Mouse (Mus musculus) kidney, postnatal 0 days (tissue): Measurements from ENCODE around the gene Sh3d21. TPM values are rescaled to one million over a fixed set of nuclear protein-coding genes. Genes with fewer than 3 reads are reported as not detected.

ENCODE experiments used
- ATAC-seq: fragments of 200-750 bp; cut with Nextera tagmentation; replicated peaks from 2 replicates; pipeline ENCODE4 v1.8.0; 2017; ENCODE audit warnings: low read depth, moderate number of reproducible peaks, moderate TSS enrichment, moderate library complexity; ENCODE audit not compliant: low FRiP score
- DNase-seq: peaks from one replicate; pipeline ENCODE4 v3.0.0-alpha.2; 2016; ENCODE audit warnings: low spot score
- H3K27ac ChIP-seq: fragments of 300-500 bp; sonication (generic); 2 replicates; pipeline ENCODE4 v1.5.1; 2014; ENCODE audit warnings: mild to moderate bottlenecking
- H3K27me3 ChIP-seq: fragments of 300-500 bp; sonication (generic); 2 replicates; pipeline ENCODE4 v1.6.1; 2014; ENCODE audit warnings: low read length, mixed read lengths; ENCODE audit not compliant: insufficient read depth
- H3K36me3 ChIP-seq: fragments of 300-500 bp; sonication (generic); 2 replicates; pipeline ENCODE4 v1.6.1; 2014; ENCODE audit warnings: low read length, mixed read lengths; ENCODE audit not compliant: insufficient read depth
- H3K4me1 ChIP-seq: fragments of 300-500 bp; sonication (generic); replicated peaks from 2 replicates; pipeline ENCODE4 v1.6.1; 2014; ENCODE audit warnings: antibody characterized with exemption, low read length, mixed read lengths; ENCODE audit not compliant: insufficient read depth
- H3K4me2 ChIP-seq: fragments of 300-500 bp; sonication (generic); 2 replicates; pipeline ENCODE4 v1.6.1; 2014; ENCODE audit warnings: mild to moderate bottlenecking, low read length, moderate library complexity, mixed read lengths
- H3K4me3 ChIP-seq: fragments of 300-500 bp; sonication (generic); replicated peaks from 2 replicates; pipeline ENCODE4 v1.5.1; 2014; ENCODE audit warnings: low read depth, low read length
- H3K9ac ChIP-seq: fragments of 300-500 bp; sonication (generic); 2 replicates; pipeline ENCODE4 v1.6.1; 2014; ENCODE audit warnings: low read depth, low read length
- H3K9me3 ChIP-seq: fragments of 300-500 bp; sonication (generic); replicated peaks from 2 replicates; pipeline ENCODE4 v1.6.1; 2016; ENCODE audit warnings: low read length, inconsistent platforms, mixed read lengths
- CTCF ChIP-seq: IDR thresholded peaks from 2 replicates; pipeline ENCODE4 v1.5.1; 2016; ENCODE audit warnings: antibody characterized with exemption, low read depth, mild to moderate bottlenecking, moderate library complexity
- WGBS: fragments of 180-500 bp; shearing (Covaris S2); extraction: QIAGEN DNeasy Blood & Tissue Kit; methylation state at CpG from one replicate; pipeline ENCODE4 v1.1.7; 2014; 5-methylcytosine and 5-hydroxymethylcytosine counted together
- polyA plus RNA-seq: library from polyadenylated mRNA; unstranded; fragments of >200 nt; fragmentation: Nextera tagmentation; extraction: Ambion mirVana; gene quantifications from 2 replicates; pipeline ENCODE4 v1.2.1, GENCODE M21; 2015

Gene Sh3d21
- polyA plus RNA-seq, 1 experiment from 2014 or later = 9.7 TPM

DNA sequence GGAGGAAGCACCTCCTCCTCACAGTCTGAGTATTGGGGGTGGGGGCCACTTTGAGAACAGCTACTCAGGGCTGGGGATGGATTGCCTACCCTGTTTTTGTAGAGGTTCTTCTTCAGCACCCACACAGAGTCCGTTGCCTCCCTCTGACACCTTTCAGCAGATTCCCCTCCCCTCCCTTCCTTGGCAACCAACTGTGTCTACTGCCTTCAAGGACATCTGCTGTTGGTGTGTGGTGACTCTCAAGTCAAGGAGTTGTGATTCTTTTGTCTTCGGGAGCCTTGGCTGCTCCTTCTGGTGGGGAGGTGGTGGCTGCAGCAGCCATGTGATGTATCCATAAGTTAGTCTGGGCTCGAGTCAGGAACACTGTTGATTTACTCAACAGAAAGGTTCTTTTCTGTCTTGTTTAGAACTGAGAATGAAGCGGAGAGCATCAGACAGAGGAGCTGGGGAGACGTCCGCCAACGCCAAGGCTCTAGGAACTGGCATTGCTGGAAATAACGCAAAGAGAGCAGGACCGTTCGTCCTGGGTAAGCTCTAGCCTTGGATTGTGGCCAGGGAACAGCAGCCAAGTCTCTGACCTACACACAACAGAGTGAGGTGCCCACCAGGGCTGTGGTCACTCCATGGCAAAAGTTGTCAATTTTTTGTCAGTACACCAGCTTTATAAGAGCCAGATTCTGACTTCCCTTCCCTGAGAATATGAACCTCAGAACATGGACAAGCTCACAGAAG, 39.8 kb downstream of the Sh3d21 start:
- Histone ChIP-seq H3K9ac (no peak overlapping the region), H3K9me3 (no peaks in the 10 kb centered on the region), H3K4me3 (no peak overlapping the region), H3K4me2 (no peak overlapping the region), H3K27me3 (no peaks in the 10 kb centered on the region), H3K4me1 (no peaks in the 10 kb centered on the region; the same call in 1 of the 2 replicates), H3K27ac (no peak overlapping the region), H3K36me3 (peaks cover 29% of the 10 kb centered on the region)
- DNase-seq = no peak
- 86% methylated on average over 10 of the region's 10 CpGs for WGBS
- TF ChIP-seq CTCF = no peak
- no peak for ATAC-seq

DNA sequence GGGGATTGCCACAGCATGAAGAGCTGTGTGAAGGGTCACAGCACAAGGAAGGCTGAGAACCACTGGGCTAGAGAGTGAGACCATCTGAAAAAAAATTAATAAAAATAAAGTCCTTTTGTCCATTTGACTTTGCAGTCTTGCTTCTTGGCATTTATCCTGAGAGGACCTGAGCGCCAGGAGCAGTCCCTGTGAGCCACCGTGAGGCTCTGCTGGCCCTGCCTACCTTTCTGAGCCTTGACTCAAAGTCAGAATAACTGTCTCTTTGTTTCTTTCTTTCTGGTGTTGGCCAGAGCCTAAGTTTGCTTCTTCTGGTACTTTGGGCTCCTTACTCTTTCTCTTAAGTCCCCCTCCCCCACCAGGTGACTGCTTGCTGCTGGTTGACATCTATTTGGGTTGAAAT, 42.8 kb downstream of the Sh3d21 start:
- no peak for DNase-seq
- no peak overlapping the region for H3K4me2 ChIP-seq
- no peak for TF ChIP-seq CTCF
- H3K4me3 ChIP-seq = no peak overlapping the region
- H3K27ac ChIP-seq = no peak overlapping the region
- 95% methylated on average over 2 of the region's 2 CpGs for WGBS
- no peak for ATAC-seq
- no peaks in the 10 kb centered on the region for H3K27me3 ChIP-seq
- H3K9me3 ChIP-seq = no peaks in the 10 kb centered on the region
- H3K36me3 ChIP-seq = peaks cover 12% of the 10 kb centered on the region
- no peak overlapping the region for H3K9ac ChIP-seq
- H3K4me1 ChIP-seq = peaks cover 5% of the 10 kb centered on the region; the same call in 1 of the 2 replicates

DNA sequence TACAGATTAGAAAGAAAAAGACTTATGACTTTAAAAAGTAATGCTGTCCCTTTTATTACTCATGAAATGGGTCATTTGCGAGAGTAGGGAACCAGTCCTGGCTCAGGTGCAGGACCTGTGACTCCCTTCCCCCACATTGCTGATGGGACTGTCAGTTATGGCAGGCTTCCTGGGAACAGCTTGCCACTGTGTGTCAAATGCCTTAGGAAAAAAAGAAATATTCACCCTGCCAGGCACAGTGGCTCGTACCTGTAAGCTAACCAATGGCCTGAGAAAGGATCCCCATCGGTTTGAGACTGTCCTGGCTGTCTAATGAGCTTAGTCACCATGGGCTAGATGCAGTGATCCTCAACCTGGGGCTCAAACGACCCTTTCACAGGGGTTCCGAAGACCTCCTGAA, 43.2 kb downstream of the Sh3d21 start:
- H3K9me3 ChIP-seq = no peaks in the 10 kb centered on the region
- no peaks in the 10 kb centered on the region for H3K27me3 ChIP-seq
- no peak overlapping the region for H3K27ac ChIP-seq
- H3K4me3 ChIP-seq = no peak overlapping the region
- H3K4me2 ChIP-seq = no peak overlapping the region
- ATAC-seq (no peak), DNase-seq (no peak)
- no peak overlapping the region for H3K9ac ChIP-seq
- peaks cover 7% of the 10 kb centered on the region; the same call in 1 of the 2 replicates for H3K4me1 ChIP-seq
- no peak for TF ChIP-seq CTCF
- H3K36me3 ChIP-seq = 0 out of 2 replicates have a peak, but pooled peaks cover 10% of the 10 kb centered on the region
- WGBS = 59% methylated on average over 5 of the region's 5 CpGs

DNA sequence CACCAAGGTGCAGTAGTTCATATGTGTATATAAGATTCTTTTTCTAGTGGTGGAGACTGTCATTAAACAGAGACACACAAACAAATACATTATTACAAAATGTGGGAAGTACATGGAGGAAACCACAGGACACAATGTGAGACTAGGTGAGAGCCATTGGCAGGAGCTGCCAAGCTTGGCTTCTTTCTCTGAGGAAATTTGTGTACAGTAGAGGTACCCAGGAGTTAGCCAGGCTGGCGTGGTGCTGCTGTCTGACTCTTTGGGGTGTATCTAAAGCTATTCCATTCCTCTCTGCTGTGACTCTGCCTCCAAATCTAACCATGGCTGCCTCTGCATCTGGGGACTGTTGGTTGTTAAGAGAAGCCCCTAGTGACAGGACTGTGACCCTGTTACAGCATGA, 44.2 kb downstream of the Sh3d21 start:
- H3K9ac ChIP-seq = no peak overlapping the region
- H3K4me2 ChIP-seq = no peak overlapping the region
- TF ChIP-seq CTCF = no peak
- peaks cover 7% of the 10 kb centered on the region; the same call in 1 of the 2 replicates for H3K4me1 ChIP-seq
- 0 out of 2 replicates have a peak, but pooled peaks cover 3% of the 10 kb centered on the region for H3K36me3 ChIP-seq
- no peak overlapping the region for H3K27ac ChIP-seq
- no peaks in the 10 kb centered on the region for H3K27me3 ChIP-seq
- WGBS = 91% methylated on average over 1 of the region's 1 CpGs
- ATAC-seq = no peak
- DNase-seq = no peak
- H3K9me3 ChIP-seq = no peaks in the 10 kb centered on the region
- H3K4me3 ChIP-seq = no peak overlapping the region

DNA sequence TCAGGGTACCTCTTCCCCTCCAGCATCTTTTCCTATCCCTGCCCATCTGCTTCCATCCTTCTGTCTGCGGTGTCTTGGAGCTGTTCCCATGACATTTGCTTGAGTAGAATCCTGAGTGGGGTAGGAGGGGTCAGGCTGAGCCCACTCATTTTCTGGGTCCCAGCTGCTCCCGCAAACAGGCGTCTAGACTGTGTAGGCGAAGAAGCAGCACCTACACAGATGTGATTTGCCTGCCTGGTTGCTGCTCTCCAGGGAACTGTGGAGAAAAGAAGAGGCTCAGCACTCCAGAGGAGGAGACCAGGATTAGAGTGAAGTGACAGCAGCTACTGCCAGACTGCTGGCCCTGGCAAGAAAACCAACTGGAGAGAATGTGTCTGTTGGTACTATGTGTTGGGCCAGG, 44.6 kb downstream of the Sh3d21 start:
- H3K27ac ChIP-seq = no peak overlapping the region
- H3K27me3 ChIP-seq = no peaks in the 10 kb centered on the region
- 0 out of 2 replicates have a peak, but pooled peaks cover 3% of the 10 kb centered on the region for H3K36me3 ChIP-seq
- no peak overlapping the region for H3K9ac ChIP-seq
- no peak overlapping the region for H3K4me3 ChIP-seq
- H3K4me1 ChIP-seq = peaks cover 10% of the 10 kb centered on the region; the same call in 1 of the 2 replicates
- DNase-seq (no peak), ATAC-seq (no peak)
- WGBS = 79% methylated on average over 4 of the region's 4 CpGs
- no peak overlapping the region for H3K4me2 ChIP-seq
- no peaks in the 10 kb centered on the region for H3K9me3 ChIP-seq
- TF ChIP-seq CTCF = no peak

DNA sequence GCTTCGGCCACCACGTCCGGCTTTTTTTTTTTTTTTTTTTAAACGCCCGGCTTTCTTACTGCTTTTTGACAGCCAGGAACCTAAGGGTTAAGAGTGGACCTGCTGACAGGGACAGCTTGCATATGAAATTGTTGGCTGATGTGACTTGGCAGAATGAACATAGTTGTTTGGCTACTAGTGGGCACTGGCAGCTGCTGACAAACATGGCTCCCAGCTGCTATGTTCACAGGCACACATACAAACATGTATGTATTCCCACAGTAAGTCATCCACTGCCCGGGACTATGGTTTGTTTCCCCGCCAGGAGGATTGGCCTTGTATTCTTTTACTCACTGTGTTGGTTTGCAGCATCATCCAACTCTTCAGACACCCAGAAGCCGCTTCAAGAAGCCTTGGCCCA, 46.2 kb downstream of the Sh3d21 start:
- no peaks in the 10 kb centered on the region for H3K27me3 ChIP-seq
- no peak for TF ChIP-seq CTCF
- no peaks in the 10 kb centered on the region for H3K9me3 ChIP-seq
- 83% methylated on average over 8 of the region's 8 CpGs for WGBS
- 0 out of 2 replicates have a peak, but pooled peaks cover 3% of the 10 kb centered on the region for H3K36me3 ChIP-seq
- DNase-seq (no peak), ATAC-seq (no peak)
- no peak overlapping the region for H3K27ac ChIP-seq
- no peak overlapping the region for H3K4me3 ChIP-seq
- H3K9ac ChIP-seq = no peak overlapping the region
- no peak overlapping the region for H3K4me2 ChIP-seq
- peaks cover 17% of the 10 kb centered on the region; the same call in 1 of the 2 replicates for H3K4me1 ChIP-seq
